Mouse (Mus musculus) T-cell, adult 2 months (primary cell): ENCODE data around the gene Tmem81.

ENCODE experiments used
- DNase-seq: peaks from one replicate; pipeline ENCODE4 v3.0.0; 2022; ENCODE audit warnings: low spot score

The Tmem81 gene

DNA sequence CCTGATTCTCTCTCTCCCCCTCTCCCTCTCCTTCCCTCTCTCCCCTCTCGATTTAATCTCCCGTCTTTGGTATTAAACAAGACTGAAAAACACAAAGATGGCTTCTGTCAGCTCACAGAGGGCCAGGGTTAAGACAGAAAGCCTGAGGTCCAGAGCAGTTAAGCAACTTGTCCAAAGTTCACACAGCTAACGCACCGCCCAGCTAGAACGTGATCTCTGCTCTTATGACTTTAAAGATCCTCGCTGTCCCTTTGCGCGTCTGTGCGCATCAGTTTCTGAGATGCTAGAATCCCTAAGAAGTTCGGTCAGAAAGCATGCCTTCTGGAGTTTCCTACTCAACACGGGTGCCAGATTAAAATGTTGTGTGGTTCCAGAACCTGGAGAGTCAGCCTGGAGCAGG, 13.7 kb downstream of the Tmem81 start:
- no peak for DNase-seq

- DNase-seq: peak; percentile 34
Observed at GRCm38 (mm10) chr1:132520764-132521163, 14.7 kb downstream of the Tmem81 start.

DNA sequence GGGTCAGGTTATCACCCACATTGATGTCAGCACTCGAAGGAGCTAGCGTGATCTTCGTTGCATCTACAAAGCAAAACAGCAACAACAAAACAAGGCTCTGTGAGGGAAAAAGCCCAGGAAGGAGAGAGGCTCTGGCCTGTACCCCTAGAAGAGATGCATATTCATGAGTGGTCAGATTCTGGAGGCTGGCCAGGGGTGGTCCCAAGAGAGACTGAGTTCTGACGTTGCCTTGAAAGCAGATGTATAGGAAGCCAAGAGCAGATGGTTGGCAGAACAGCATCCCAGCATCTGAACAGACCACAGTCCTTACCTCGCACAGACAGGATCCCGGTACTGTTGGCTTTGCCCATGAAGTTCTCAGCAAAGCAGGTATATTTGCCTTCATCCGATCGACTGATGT, 17.0 kb downstream of the Tmem81 start:
- no peak for DNase-seq

DNA sequence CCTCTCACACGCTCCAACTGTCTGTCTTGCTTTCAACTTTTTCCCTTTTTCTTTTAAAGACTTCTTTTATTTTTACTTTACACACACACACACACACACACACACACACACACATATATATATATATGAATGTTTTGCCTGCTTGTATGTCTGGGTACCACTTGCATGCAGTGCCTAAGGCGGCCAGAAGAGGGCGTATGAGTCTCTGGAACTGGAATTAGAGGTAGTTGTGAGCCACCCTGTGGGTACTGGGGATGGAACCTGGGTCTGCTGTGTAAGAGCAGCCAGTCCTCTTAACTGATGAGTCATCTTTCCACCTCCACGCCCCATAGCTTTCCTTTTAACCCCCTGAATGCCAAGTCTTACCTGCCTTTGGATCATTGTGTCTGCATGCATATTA, 17.9 kb downstream of the Tmem81 start:
- peak; percentile 26 for DNase-seq

DNA sequence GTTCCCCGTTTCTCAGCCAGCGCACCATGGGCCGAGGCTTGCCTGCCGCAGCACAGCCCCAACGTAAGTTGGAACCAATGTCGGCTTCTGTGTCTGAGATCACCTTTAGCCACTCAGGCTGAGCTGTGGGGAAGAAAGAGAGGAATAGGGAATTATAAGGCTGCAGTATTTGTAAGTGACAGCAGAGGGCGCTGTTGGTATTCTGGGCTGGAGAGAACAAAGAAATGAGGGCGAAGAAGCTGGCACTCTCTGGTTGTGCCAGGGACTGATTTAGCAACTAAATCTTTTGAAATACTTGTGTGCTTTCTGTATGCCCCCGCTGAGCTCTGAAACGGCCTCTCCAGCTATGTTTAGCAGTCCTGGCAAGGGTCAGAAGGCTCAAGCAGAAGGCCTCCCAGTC, 19.8 kb downstream of the Tmem81 start:
- DNase-seq: no peak

- no peak for DNase-seq
Observed at GRCm38 (mm10) chr1:132528071-132528470, 22.0 kb downstream of the Tmem81 start.

GRCm38 (mm10) chr1:132528647-132529334, 22.8 kb downstream of the Tmem81 start:
- no peak for DNase-seq

DNA sequence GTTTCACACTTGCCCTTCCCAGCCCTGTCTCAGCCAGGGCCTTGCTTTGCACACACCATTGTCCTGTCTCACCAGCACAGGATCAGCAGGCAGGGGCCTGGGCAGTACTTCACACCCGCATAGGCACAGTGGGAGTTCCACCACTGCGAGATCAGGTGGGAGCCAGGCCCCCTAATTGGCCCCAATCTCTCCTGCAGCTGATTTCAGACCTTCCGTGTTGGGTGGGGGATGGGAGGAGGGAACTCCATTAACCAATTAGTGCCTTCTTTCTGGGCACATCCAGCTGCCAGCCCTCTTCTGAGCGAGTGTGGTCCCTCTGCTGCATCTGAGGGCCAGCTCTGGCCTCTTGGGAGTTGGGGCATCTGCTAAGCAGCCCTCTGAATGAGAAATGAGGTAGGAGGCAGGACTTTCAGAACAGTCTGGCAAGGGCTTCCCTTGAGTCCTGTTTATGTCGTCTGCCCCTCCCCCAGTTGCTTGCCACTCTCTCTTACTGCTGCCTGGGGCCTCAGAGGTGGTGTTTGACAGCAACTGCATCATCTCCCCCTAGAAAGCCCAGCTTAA, 24.7 kb downstream of the Tmem81 start:
- no peak for DNase-seq

DNA sequence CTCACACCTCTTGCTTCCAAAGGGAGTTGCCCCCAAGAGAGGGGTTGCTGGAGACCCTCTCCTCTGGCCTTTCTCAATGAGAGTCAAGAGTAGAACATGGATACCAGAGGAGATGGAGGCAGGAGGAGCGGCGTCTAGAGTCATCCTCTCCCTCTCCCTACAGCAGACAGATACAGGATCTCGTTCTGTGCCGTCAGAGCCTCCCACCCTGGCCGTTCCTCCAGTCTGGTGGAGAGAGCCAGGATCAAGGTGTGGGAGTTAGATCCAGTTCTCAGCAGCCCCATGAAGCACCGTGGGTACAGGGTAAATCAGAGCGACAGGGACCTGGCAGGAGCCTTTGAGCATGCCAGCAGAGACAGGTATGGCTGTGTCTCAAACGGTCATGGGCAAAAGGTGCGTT, 26.5 kb downstream of the Tmem81 start:
- DNase-seq: no peak

DNA sequence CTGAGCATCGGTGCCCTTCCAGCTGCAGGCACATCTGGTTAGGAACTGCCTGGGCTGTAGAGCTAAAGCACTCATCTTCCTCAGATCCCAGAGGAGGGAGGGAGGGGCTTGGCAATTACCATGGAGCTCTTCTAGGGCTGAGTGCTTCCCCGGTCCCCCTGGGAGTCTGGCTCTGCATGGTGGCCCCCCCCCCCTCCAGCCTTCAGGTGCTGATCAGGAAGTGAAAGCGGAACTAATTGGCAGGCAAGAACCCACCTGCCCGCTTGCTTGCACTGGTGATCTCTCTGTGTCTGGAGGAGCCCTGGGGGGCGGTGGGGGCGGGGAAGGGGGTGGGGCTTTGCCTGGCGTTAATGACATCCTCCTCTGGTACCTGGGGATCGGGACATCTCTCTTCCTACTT, 27.8 kb downstream of the Tmem81 start:
- DNase-seq: no peak

GRCm38 (mm10) chr1:132535541-132535940, 29.5 kb downstream of the Tmem81 start:
- no peak for DNase-seq

GRCm38 (mm10) chr1:132536416-132536815, 30.4 kb downstream of the Tmem81 start:
- no peak for DNase-seq

GRCm38 (mm10) chr1:132537736-132538135, 31.7 kb downstream of the Tmem81 start:
- DNase-seq: no peak

GRCm38 (mm10) chr1:132540701-132541100, 34.7 kb downstream of the Tmem81 start:
- DNase-seq: no peak

DNA sequence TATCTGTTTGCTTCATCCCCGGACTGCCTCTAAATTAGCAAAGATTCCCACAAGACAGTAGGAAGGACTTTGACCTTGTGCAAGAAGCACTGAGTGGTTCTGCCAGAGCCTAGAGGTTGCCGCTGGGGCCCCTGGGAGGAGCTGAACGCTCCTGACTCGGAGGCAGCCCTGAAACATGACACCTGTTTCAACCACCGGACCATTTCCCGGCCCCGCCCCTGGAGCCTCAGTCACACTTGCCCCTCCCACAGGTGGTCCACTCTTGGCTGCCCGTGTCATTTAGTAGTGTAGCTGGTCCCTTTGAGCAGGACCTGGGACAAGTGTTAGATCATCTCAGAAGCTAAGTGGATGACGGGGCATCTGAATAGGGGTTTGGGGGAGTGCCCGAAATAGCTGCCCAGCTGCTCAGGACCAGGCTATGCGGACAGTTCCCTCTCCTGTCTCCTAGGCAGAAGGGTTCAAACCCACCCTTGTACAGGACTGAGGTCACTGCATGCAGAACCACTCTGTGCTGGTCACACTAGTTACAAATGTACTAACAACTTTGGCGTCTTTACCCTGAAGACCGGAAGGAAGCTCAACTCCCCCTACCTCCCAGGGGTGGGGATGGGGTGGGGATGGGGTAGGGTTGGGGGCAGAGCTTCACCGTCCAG, 35.3 kb downstream of the Tmem81 start:
- no peak for DNase-seq

DNA sequence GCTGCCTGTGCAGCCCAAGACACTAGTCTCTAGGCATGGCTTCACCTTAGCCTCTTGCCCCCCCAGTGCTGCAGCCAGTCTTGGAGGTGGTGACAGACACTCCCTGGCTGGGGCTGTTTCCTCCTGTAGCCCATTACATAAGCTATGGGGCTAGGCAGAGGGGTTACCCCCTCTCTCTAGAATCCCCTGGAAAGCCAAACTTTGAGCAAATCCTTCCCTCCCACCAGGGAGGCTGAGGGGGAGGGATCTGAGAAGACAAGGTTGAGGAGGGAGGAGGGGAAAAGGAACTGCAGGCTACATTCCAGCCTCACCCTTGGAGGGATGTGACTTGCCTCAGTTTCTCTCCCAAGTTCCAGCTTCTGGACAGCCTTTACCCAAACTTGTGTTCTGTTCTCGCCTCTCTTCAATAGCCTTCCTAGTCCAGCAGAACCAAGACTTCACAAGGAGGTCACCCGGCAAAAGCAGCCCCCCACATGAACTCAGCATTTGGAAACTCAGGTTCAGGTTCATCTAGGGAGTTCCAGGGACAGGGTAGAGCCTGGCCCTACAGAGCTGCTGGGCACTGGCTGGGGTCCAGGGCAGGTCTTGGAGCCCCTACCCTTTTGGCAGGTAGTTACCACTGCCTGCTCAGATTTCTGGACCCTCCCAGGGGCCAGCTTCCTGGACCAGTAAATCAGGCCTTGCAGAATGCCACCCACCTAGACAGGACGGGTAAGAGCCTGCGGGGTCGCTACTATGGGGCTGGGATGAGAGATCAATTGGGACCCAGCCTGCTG, 36.0 kb downstream of the Tmem81 start:
- DNase-seq: no peak

DNA sequence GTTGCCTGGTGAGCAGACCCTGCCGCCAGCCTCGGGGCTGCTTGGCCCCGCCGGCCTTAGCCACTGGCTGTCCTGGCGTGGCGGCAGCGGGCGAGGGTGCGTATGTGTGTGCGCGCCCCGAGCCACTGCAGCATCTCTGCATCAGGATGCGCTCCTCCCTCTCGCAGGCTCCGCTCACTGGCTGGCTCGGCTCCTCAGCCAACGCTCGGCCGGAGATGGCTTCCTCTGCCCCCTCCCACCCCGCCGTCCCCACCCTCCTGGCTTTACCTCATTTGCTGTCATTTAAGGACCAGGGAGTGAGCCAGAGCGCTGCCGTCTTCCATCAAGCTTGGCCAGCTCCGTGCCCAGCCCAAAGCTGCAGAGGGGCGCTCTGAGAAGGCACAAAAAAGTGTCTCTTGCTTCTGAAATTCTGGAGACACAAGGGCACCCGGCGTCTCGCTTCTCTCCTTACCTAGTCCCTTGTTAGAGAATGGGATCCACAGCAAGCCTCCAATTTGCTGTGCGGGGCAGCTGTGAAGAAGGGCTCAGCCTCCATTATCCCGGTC, 36.8 kb downstream of the Tmem81 start, which contains the start of gene Cntn2:
Cntn2 (minus strand) TSS at position 495 of the 545 bp plus-strand sequence.
- no peak for DNase-seq

GRCm38 (mm10) chr1:132543789-132544188, 37.8 kb downstream of the Tmem81 start:
- no peak for DNase-seq

- no peak for DNase-seq
Observed at GRCm38 (mm10) chr1:132557901-132558631, 52.0 kb downstream of the Tmem81 start.
